Mouse (Mus musculus) heart, postnatal 36 days (tissue): Measurements from ENCODE around the gene Nrbp1. TPM values are rescaled to one million over a fixed set of nuclear protein-coding genes. Genes with fewer than 3 reads are reported as not detected.

Source experiments
- DNase-seq, 2 experiments: peaks; one replicate each; pipeline ENCODE4 v3.0.0; 2021 to 2022
- intact Hi-C: fragments of 180-260 bp; cut with DNase I; formaldehyde crosslinking; loops from one replicate; pipeline ENCODE4 v1.15.1; 2025
- total RNA-seq, 2 experiments: library from RNA; stranded (reverse); gene quantifications; 2 replicates each; pipeline ENCODE4 v1.2.3; 2021

Gene Nrbp1
- 10 to 100 TPM; 85.4 to 88.1 TPM for total RNA-seq

- intact Hi-C loops, result loop anchor here (1.0 to 2.0 kb wide), 4 partner anchors 20 to 62 kb away; partner anchors contain the start of genes Eif2b4, Gm29609, Ift172 and Snx17
- peak; percentile 95 for DNase-seq
Observed at GRCm38 (mm10) chr5:31240637-31241521, at the start of gene Nrbp1, which contains the start of gene Gm9970. TSS of gene Nrbp1 (plus strand) at chr5:31240864. TSS of gene Gm9970 (minus strand) at chr5:31241232.

GRCm38 (mm10) chr5:31192045-31192938 is 48.4 kb upstream of the Nrbp1 start:
- intact Hi-C loops, result loop anchor here (1.0 to 5.0 kb wide), 3 partner anchors 12 to 100 kb away; partner anchors contain the start of genes Gm9970, Gtf3c2, Ift172 and Nrbp1

GRCm38 (mm10) chr5:31192939-31193630 is 47.6 kb upstream of the Nrbp1 start, which contains the start of the genes Snx17 and Eif2b4:
TSS of gene Snx17 (plus strand) at chr5:31193227.
TSS of gene Eif2b4 (minus strand) at chr5:31193430.
- intact Hi-C loops, result loop anchor here (1.0 to 5.0 kb wide), 3 partner anchors 13 to 99 kb away; partner anchors contain the start of genes Gm9970, Gtf3c2, Ift172 and Nrbp1
- DNase-seq, result peak; percentile 99 to 100

More at GRCm38 (mm10) chr5:31192045-31192938, 48.4 kb upstream of the Nrbp1 start:
- no peak for DNase-seq

GRCm38 (mm10) chr5:31193631-31194281 is 46.9 kb upstream of the Nrbp1 start:
- no peak for DNase-seq

GRCm38 (mm10) chr5:31194486-31195485 is 45.9 kb upstream of the Nrbp1 start:
- DNase-seq, result no peak
- intact Hi-C loops, result loop anchor here (5.0 kb wide), 1 partner anchor 98 kb away; the partner anchor contains the start of gene Ift172

More at GRCm38 (mm10) chr5:31193631-31194281, 46.9 kb upstream of the Nrbp1 start:
- intact Hi-C loops, result loop anchor here (2.0 to 5.0 kb wide), 2 partner anchors 47 to 99 kb away; partner anchors contain the start of genes Gm9970, Ift172 and Nrbp1

DNA sequence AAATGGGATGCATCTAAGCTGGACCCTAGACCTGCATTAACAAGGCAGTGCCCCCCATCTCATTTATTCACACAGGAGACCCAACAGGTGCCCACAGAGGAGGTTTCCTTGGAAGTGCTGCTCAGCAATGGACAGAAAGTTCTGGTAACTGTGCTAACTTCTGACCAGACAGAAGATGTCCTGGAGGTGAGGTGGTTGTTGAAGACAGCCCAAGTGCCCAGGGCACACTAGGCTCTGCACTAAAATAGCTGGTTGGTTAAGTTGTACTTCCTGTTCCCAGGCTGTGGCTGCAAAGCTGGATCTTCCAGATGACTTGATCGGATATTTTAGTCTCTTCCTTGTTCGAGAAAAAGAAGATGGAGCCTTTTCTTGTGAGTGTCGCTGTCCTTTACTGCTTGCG is 45.0 kb upstream of the Nrbp1 start:
- intact Hi-C loops, result no loop called here

GRCm38 (mm10) chr5:31196207-31196606 is 44.5 kb upstream of the Nrbp1 start:
- no peak for DNase-seq
- intact Hi-C loops, result no loop called here

More for the DNA sequence above, 45.0 kb upstream of the Nrbp1 start:
- no peak for DNase-seq

GRCm38 (mm10) chr5:31197072-31197471 is 43.6 kb upstream of the Nrbp1 start:
- DNase-seq, result no peak
- intact Hi-C loops, result no loop called here

DNA sequence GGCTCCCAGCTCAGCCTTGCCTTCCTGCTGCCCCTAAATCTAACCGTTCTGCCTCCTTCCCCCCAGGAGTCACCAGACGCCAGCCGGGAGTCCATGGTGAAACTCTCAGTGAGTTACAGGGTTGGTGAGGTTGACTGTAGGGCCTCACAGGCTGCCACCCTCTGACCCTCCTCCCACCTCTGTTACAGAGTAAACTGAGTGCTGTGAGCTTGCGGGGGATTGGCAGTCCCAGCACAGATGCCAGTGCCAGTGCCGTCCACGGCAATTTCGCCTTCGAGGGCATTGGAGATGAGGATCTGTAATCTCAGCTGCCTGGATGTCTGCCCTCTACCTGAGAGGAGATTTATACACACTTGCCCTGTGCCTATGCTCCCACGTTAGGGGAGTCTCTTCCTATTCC is 42.5 kb upstream of the Nrbp1 start:
- intact Hi-C loops, result no loop called here
- no peak for DNase-seq

- no peak for DNase-seq
- intact Hi-C loops, result no loop called here
Observed at GRCm38 (mm10) chr5:31198616-31199320, 41.9 kb upstream of the Nrbp1 start.

GRCm38 (mm10) chr5:31199321-31199892 is 41.3 kb upstream of the Nrbp1 start:
- intact Hi-C loops, result no loop called here
- DNase-seq, result no peak

DNA sequence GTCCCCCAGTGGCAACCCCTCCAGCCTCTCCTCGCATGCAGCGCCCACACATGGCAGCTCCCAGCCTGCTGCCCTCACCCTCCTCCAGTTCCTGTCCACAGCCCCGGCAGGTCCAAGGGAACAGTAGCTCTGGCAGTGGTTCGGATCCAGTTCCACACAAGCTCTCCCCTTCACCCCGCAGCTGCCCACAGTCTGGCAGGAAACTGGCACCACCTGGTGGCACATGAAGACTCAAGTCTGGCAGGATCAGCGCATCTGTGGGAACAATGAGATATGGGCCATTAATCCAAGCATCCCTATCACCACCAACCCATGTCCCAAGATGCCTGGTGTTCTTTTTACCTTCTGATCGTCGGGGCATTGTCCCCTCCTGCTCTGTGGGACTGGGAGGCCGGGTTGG is 40.8 kb upstream of the Nrbp1 start:
- DNase-seq, result no peak
- intact Hi-C loops, result no loop called here

GRCm38 (mm10) chr5:31200327-31200768 is 40.3 kb upstream of the Nrbp1 start:
- intact Hi-C loops, result no loop called here
- DNase-seq, result peak in 1 of 2 experiments; percentile 16

DNA sequence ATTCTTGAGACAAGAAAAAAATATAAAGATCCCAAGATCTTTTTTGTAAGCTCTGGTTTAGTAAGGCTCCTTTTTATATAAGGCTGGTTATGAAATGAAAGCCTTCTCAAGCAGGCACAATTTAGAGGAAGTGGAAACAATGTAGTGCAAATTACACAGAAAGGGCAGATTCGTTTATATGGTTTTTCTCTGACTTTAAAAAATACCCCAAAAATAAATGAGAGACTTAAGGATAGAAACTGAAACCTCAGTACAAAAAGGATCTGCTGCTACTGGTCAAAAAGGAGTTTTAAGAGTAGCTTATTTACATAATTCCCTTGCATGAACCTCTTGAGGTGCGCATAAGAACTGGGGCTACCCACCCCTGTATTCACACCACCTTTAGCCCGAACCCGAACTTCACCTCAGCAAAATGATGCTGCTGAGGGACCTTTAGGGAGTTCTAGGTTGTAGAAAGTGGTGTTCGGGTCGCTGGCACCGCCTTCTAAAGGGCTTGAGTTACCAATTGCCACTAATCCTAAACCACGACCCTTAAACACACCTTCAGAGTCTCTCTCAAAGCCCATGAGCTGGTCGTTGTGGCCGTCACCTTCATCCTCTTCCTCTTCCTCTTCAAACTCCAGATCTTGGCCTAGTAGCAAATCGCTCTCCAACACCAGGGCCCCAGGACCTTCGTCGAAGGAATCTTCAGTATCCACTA is 39.5 kb upstream of the Nrbp1 start:
- DNase-seq, result peak in 1 of 2 experiments; percentile 11
- intact Hi-C loops, result no loop called here

DNA sequence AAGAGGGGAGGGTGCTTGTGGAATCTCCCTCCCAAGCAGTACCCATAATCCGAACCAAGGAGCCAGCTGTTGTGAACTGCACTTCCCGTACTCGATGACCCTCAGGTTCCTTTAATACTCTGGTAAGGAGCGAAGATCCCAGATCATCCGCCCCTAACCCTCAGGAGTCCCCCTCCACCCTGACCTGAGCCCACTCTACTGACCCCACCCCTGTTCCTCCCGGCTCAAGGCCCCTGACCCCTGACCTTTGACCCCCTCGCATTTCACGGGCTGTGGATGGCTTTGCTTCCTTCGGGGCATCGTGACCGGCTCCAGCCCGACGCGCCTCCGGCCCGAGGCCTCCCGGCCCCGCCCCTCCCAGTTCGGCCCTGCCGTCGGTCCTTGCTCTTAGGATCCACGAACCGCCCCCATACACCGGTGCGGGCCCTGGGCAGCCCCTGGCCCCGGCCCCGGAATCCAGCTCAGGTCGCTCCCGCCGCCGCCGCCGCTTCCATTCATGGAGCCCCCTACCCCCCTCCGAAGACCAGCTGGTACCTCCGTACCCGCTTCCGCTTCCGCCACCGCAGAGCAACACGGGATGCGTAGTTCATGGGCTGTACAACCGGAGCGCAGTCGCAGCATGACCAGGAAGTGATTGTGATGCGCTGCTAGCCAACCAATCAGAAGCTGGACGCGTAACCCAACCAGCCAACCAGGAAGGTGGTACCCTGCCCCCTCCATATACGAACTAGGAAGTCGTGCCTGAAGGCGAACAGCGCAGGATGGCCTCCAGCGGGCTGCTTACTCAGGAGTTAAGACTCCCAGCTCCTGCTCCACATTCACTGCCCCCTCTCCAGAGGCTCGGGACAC is 38.7 kb upstream of the Nrbp1 start, which contains the start of gene Zfp513:
Zfp513 (minus strand) TSS at position 562 of the 849 bp plus-strand sequence.
- intact Hi-C loops, result loop anchor here (2.0 kb wide), 1 partner anchor 19 kb away; the partner anchor contains the start of gene Ppm1g
- peak; percentile 91 to 92 for DNase-seq
